Mouse (Mus musculus): ENCODE results near the gene Large2.

DNA sequence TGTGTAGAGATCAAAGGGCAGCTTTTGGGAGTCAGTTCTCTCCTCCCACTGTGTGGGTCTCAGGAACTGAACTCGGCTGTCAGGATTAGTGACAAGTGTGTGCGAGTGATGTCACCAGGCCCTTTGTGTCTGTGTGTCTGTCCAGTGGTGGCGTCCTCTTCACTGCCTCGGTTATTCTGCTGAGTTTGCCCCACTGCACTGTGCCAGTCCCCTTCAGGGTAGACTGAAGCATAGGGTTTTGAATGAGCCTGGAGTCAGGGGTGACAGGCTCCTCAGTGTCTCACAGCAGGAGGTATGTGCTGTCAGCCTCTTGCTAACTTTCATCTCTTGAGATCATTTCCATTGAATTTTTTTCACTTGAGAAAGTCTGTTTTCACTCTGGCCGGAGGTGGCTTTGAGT lies 21.3 kb downstream of the Large2 start:
- TF ChIP-seq CTCF (IDR thresholded peaks at IDR 0.05; ENCODE audit: low read depth) = no peak
- no peak for TF ChIP-seq EP300 (IDR thresholded peaks at IDR 0.05; ENCODE audit: low read depth)

Measured in liver, embryonic 14.5 days (tissue).